In the genomic region with DNA sequence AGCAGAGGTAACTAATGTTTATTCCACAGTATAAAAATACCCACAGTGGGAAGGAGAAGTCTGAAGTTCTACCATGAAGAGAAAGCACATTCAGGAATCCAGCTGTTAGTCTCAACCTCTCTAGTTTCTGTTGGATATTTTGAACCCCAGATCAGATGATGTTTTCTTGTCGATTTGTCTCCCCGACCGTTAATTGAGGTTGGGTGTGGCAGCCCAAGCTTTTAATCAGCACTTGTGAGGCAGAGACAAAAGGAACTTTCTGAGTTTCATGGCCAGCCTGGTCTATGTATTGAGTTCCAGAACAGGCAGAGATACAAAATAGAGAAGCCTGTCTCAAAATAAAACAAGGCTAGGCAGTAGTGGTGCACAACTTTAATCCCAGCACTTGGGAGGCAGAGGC, we compare ENCODE assay signal across 18 mouse cellular contexts.
"Had no signal": no experiment of that assay in that cellular context is flagged by ENCODE, and none has a peak within 500 bp of the region (broad histone marks: within the 10 kb centered on the region; RNA-seq: fewer than 3 reads in every experiment).

No protein-coding gene starts in this region.

- H3K27ac ChIP-seq: kidney, embryonic 15.5 days; left cerebral cortex, adult 2 months; limb, embryonic 10.5 days; midbrain, embryonic 12.5 days; neural tube, embryonic 13.5 days had no signal

- ATAC-seq: intestine, embryonic 16.5 days; lung, postnatal 0 days; midbrain, embryonic 16.5 days had no signal

- H3K4me2 ChIP-seq: kidney, embryonic 15.5 days; midbrain, embryonic 12.5 days; neural tube, embryonic 13.5 days had no signal

- H3K36me3 ChIP-seq: kidney, embryonic 15.5 days; midbrain, embryonic 12.5 days; neural tube, embryonic 13.5 days had no signal

- H3K9ac ChIP-seq: kidney, embryonic 15.5 days; midbrain, embryonic 12.5 days; neural tube, embryonic 13.5 days had no signal

- DNase-seq: kidney, adult 2 months; kidney, postnatal 36 days; lung, adult 2 months; lung, postnatal 36 days; retina, postnatal 1 day; right cerebral cortex, postnatal 4 days; spleen, adult 18-20 months; thymus, adult 2 months; thymus, postnatal 36 days had no signal

- H3K4me1 ChIP-seq: midbrain, embryonic 12.5 days; neural tube, embryonic 13.5 days had no signal

- H3K27me3 ChIP-seq: kidney, embryonic 15.5 days; megakaryocyte, embryonic 14.5 days; midbrain, embryonic 12.5 days; neural tube, embryonic 13.5 days had no signal

- H3K9me3 ChIP-seq: limb, embryonic 10.5 days had no signal

- H3K4me3 ChIP-seq: kidney, embryonic 15.5 days; left cerebral cortex, adult 2 months; limb, embryonic 10.5 days; megakaryocyte, embryonic 14.5 days; midbrain, embryonic 12.5 days; neural tube, embryonic 13.5 days had no signal
